Comparison of ENCODE assay signal across 33 mouse cellular contexts in the genomic region with DNA sequence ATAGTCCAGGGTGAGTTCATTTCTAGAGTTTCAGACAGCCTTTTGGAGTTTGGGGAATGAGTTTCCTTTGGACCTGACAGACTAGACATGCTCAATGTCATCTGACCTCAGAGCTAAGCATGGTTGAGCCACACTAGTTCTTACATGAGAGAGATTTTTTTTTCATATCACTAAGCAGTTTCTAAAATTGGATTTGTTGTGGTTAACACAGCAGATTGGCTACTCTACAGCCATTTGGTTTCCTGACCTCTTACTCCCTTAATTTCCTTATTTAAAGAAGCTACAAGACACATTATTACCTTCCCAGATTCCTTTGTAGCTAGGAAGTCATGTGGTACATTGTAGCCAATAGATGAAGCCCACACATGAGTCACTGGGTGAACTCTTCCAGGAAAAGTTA.
"Had no signal": no experiment of that assay in that cellular context is flagged by ENCODE, and none has a peak within 500 bp of the region (broad histone marks: within the 10 kb centered on the region; RNA-seq: fewer than 3 reads in every experiment).

No protein-coding gene starts in this region.

- H3K4me3 ChIP-seq: heart, embryonic 12.5 days; heart, embryonic 13.5 days; heart, embryonic 15.5 days; hindbrain, embryonic 10.5 days; hindbrain, embryonic 12.5 days; hindbrain, embryonic 13.5 days; hindbrain, embryonic 15.5 days; intestine, embryonic 15.5 days; kidney, embryonic 15.5 days; layer of hippocampus, adult 2 months had no signal

- H3K36me3 ChIP-seq: heart, embryonic 12.5 days; heart, embryonic 13.5 days; heart, embryonic 15.5 days; hindbrain, embryonic 10.5 days; hindbrain, embryonic 12.5 days; hindbrain, embryonic 13.5 days; hindbrain, embryonic 15.5 days; intestine, embryonic 15.5 days; kidney, embryonic 15.5 days had no signal

- H3K9ac ChIP-seq: heart, embryonic 12.5 days; heart, embryonic 13.5 days; heart, embryonic 15.5 days; hindbrain, embryonic 12.5 days; hindbrain, embryonic 13.5 days; hindbrain, embryonic 14.5 days; hindbrain, embryonic 15.5 days; intestine, embryonic 15.5 days; kidney, embryonic 15.5 days had no signal

- H3K4me1 ChIP-seq: heart, embryonic 12.5 days; heart, embryonic 15.5 days; hindbrain, embryonic 10.5 days; hindbrain, embryonic 12.5 days; hindbrain, embryonic 13.5 days; hindbrain, embryonic 15.5 days; intestine, embryonic 15.5 days; kidney, embryonic 15.5 days had no signal

- H3K27me3 ChIP-seq: heart, embryonic 12.5 days; heart, embryonic 13.5 days; heart, embryonic 15.5 days; hindbrain, embryonic 12.5 days; hindbrain, embryonic 13.5 days; hindbrain, embryonic 15.5 days; intestine, embryonic 15.5 days; kidney, embryonic 15.5 days had no signal

- ATAC-seq: hindbrain, embryonic 16.5 days; hindbrain, postnatal 0 days; inflammation-experienced regulatory T-cells, adult 6 months; intestine, embryonic 15.5 days; intestine, embryonic 16.5 days; intestine, postnatal 0 days had no signal

- H3K27ac ChIP-seq: heart, embryonic 13.5 days; heart, embryonic 15.5 days; hindbrain, embryonic 10.5 days; hindbrain, embryonic 12.5 days; hindbrain, embryonic 13.5 days; hindbrain, embryonic 14.5 days; hindbrain, embryonic 15.5 days; hindbrain, postnatal 0 days; intestine, embryonic 15.5 days; kidney, embryonic 15.5 days; kidney, postnatal 0 days; layer of hippocampus, adult 2 months had no signal

- DNase-seq: heart, postnatal 10 days; heart, postnatal 14 days; heart, postnatal 36 days; heart, postnatal 4 days; kidney, adult 11 months; kidney, adult 18-20 months; kidney, adult 2 months; kidney, adult 8-10 months; kidney, adult 9 months; kidney, postnatal 10 days; kidney, postnatal 14 days; kidney, postnatal 25 days; kidney, postnatal 36 days; kidney, postnatal 4 days; layer of hippocampus, postnatal 36 days had no signal

- H3K4me2 ChIP-seq: heart, embryonic 11.5 days; heart, embryonic 12.5 days; heart, embryonic 13.5 days; heart, embryonic 15.5 days; hindbrain, embryonic 12.5 days; hindbrain, embryonic 13.5 days; hindbrain, embryonic 14.5 days; hindbrain, embryonic 15.5 days; intestine, embryonic 15.5 days; kidney, embryonic 15.5 days had no signal

- H3K9me3 ChIP-seq: heart, embryonic 12.5 days; heart, embryonic 13.5 days; heart, embryonic 15.5 days; hindbrain, embryonic 10.5 days; hindbrain, embryonic 12.5 days; hindbrain, embryonic 13.5 days; hindbrain, embryonic 15.5 days; intestine, embryonic 15.5 days; kidney, embryonic 15.5 days had no signal
